Mouse (Mus musculus): ENCODE data around the gene Dab2ip. TPM values are rescaled to one million over a fixed set of nuclear protein-coding genes. Genes with fewer than 3 reads are reported as not detected.

Dab2ip gene
- total and polyA plus RNA-seq, 3 experiments, result 4.0 to 9.9 TPM; not detected in 1

DNA sequence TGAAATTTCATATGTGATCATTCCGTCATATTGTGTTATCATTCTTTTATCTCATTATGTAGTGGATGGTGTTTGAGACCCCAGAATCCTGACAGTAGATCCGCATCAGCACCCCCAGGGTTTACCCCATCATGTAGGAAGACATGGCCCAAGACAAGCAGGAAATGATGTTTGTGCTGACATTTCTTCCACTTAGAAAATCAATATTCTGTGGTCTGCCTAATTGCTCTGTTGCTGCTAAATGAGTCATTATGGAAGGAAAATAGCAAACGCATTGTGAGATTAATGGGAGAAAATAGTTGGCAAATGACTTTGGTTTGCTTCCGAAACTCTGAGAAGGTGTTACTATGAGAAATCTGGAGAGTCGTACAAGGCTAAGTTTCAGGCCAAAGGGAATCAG is 116.4 kb downstream of the Dab2ip start:
- H3K79me2 ChIP-seq (ENCODE audit: control insufficient read depth, insufficient read depth, low read length, poor library complexity), result no peaks in the 10 kb centered on the region
- H3K27me3 ChIP-seq (ENCODE audit: control insufficient read depth in 1 of 2, insufficient read depth in 2 of 2, low read length in 2 of 2), result peaks cover 3 to 12% of the 10 kb centered on the region in 2 experiments; a peak in 3 of 4 replicates
- H3K9me3 ChIP-seq (replicated peaks; ENCODE audit: insufficient read depth, low read length), result no peaks in the 10 kb centered on the region
- H3K27ac ChIP-seq (ENCODE audit: control insufficient read depth, low read depth, low read length), result no peak overlapping the region
- H3K4me1 ChIP-seq (ENCODE audit: control insufficient read depth in 1 of 2, insufficient read depth in 2 of 2, low read length in 2 of 2), result no peaks in the 10 kb centered on the region
- DNase-seq (ENCODE audit: low read depth, low spot score), result no peak
- H3K4me3 ChIP-seq (ENCODE audit: control insufficient read depth in 1 of 2, insufficient read depth in 1 of 2, low read depth in 2 of 2, low read length in 2 of 2), result no peak overlapping the region
- TF ChIP-seq E2F4 (IDR thresholded peaks at IDR 0.05; ENCODE audit: borderline replicate concordance, low read depth, low read length), result no peak
- no peak for TF ChIP-seq NRF1 (IDR thresholded peaks at IDR 0.05; ENCODE audit: insufficient read depth, low read depth, low read length, poor library complexity, severe bottlenecking)
- TF ChIP-seq TBP (IDR thresholded peaks at IDR 0.05; ENCODE audit: low read depth, low read length), result no peak
- TF ChIP-seq HCFC1 (IDR thresholded peaks at IDR 0.05; ENCODE audit: low read depth, low read length), result no peak
- no peak for TF ChIP-seq CTCF (IDR thresholded peaks at IDR 0.05 in 2 of 3, conservative IDR thresholded peaks at IDR 0.05 in 1 of 3; ENCODE audit: control insufficient read depth in 1 of 3, insufficient read depth in 1 of 3, low read depth in 2 of 3, low read length in 3 of 3, poor library complexity in 1 of 3, severe bottlenecking in 1 of 3)
- TF ChIP-seq POLR2A (IDR thresholded peaks at IDR 0.05; ENCODE audit: control insufficient read depth in 1 of 2, insufficient read depth in 1 of 2, low read depth in 1 of 2, low read length in 2 of 2, poor library complexity in 1 of 2), result no peak
- no peak for TF ChIP-seq RAD21 (IDR thresholded peaks at IDR 0.05; ENCODE audit: low read depth, low read length)
- no peak for TF ChIP-seq POLR2AphosphoS5 (IDR thresholded peaks at IDR 0.05; ENCODE audit: borderline replicate concordance, low read depth, low read length)
- no peak for TF ChIP-seq MEF2A (IDR thresholded peaks at IDR 0.05; ENCODE audit: extremely low read depth, insufficient replicate concordance, low read depth, low read length, poor library complexity, severe bottlenecking)
- no peak for TF ChIP-seq NELFE (IDR thresholded peaks at IDR 0.05; ENCODE audit: low read depth, low read length)
- TF ChIP-seq EP300 (IDR thresholded peaks at IDR 0.05; ENCODE audit: low read depth in 1 of 2, low read length in 2 of 2), result no peak
- TF ChIP-seq SMC3 (IDR thresholded peaks at IDR 0.05; ENCODE audit: low read depth, low read length), result no peak
- no peak for TF ChIP-seq USF1 (IDR thresholded peaks at IDR 0.05; ENCODE audit: low read depth, low read length)
- no peak for TF ChIP-seq KAT2A (conservative IDR thresholded peaks at IDR 0.05; ENCODE audit: low read depth, low read length)
- no peak for TF ChIP-seq ETS1 (IDR thresholded peaks at IDR 0.05; ENCODE audit: low read depth, low read length)
- TF ChIP-seq ZNF384 (IDR thresholded peaks at IDR 0.05; ENCODE audit: low read depth, low read length), result no peak
- no peak for TF ChIP-seq UBTF (IDR thresholded peaks at IDR 0.05; ENCODE audit: borderline replicate concordance, insufficient read depth, low read depth, low read length)
- no peak for TF ChIP-seq GATA1 (IDR thresholded peaks at IDR 0.05; ENCODE audit: low read depth, low read length)
- no peak overlapping the region for H3K9ac ChIP-seq (ENCODE audit: control insufficient read depth, low read depth, low read length, poor library complexity, severe bottlenecking)
- H3K36me3 ChIP-seq (ENCODE audit: control insufficient read depth in 1 of 2, insufficient read depth in 2 of 2, low read length in 2 of 2), result no peaks in the 10 kb centered on the region

DNA sequence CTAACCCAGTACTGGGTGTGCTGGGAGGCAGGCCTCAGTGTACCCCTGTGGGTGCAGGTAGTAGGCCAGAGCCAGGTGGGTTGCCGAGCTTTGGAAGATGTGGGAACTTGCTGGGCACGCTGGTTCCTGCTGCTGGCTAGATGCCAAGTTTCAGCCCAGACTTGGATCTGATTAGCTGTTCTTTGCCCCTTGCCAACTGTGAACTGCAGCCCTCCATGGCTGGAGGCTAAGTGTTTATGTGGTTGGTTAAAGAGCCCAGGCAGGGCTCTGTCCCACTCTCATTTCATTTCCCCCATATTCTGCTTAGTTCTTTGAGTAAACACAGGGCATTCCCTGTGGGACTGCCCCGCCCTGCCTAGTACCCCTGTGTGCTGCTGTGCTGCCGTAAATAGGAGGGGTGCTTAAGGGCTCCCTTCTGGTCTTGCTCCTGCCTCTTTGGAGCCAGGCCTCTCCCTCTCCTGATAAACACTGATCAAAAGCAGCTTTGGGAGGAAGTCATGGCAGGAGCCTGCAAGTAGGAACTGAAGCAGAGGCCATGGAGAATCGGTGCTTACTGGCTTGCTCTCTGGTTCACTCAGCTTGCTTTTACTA is 118.1 kb downstream of the Dab2ip start:
- Histone ChIP-seq H3K9me3 (replicated peaks; ENCODE audit: insufficient read depth, low read length) (no peaks in the 10 kb centered on the region), H3K36me3 (ENCODE audit: control insufficient read depth in 1 of 2, insufficient read depth in 2 of 2, low read length in 2 of 2) (0 out of 4 replicates have a peak, but pooled peaks cover 0 to 2% of the 10 kb centered on the region in 2 experiments), H3K4me3 (ENCODE audit: control insufficient read depth in 1 of 2, insufficient read depth in 1 of 2, low read depth in 2 of 2, low read length in 2 of 2) (no peak overlapping the region), H3K9ac (ENCODE audit: control insufficient read depth, low read depth, low read length, poor library complexity, severe bottlenecking) (no peak overlapping the region), H3K4me1 (ENCODE audit: control insufficient read depth in 1 of 2, insufficient read depth in 2 of 2, low read length in 2 of 2) (peaks cover 0 to 10% of the 10 kb centered on the region in 2 experiments; a peak in 2 of 4 replicates), H3K27ac (ENCODE audit: control insufficient read depth, low read depth, low read length) (no peak overlapping the region), H3K79me2 (ENCODE audit: control insufficient read depth, insufficient read depth, low read length, poor library complexity) (no peaks in the 10 kb centered on the region), H3K27me3 (ENCODE audit: control insufficient read depth in 1 of 2, insufficient read depth in 2 of 2, low read length in 2 of 2) (peaks cover 2 to 12% of the 10 kb centered on the region in 2 experiments; a peak in 3 of 4 replicates)
- no peak for TF ChIP-seq MAZ (IDR thresholded peaks at IDR 0.05; ENCODE audit: low read depth, low read length)
- no peak for TF ChIP-seq ZC3H11A (IDR thresholded peaks at IDR 0.05; ENCODE audit: low read depth, low read length)
- TF ChIP-seq CTCF (IDR thresholded peaks at IDR 0.05 in 2 of 3, conservative IDR thresholded peaks at IDR 0.05 in 1 of 3; ENCODE audit: control insufficient read depth in 1 of 3, insufficient read depth in 1 of 3, low read depth in 2 of 3, low read length in 3 of 3, poor library complexity in 1 of 3, severe bottlenecking in 1 of 3), result no peak
- no peak for TF ChIP-seq HCFC1 (IDR thresholded peaks at IDR 0.05; ENCODE audit: low read depth, low read length)
- no peak for TF ChIP-seq ZMIZ1 (IDR thresholded peaks at IDR 0.05; ENCODE audit: low read depth, low read length)
- no peak for TF ChIP-seq GABPA (IDR thresholded peaks at IDR 0.05; ENCODE audit: low read depth, low read length)
- TF ChIP-seq MXI1 (IDR thresholded peaks at IDR 0.05; ENCODE audit: low read depth, low read length), result no peak
- no peak for TF ChIP-seq BHLHE40 (IDR thresholded peaks at IDR 0.05; ENCODE audit: borderline replicate concordance, low read depth, low read length)
- TF ChIP-seq MAX (IDR thresholded peaks at IDR 0.05; ENCODE audit: low read length), result no peak
- no peak for TF ChIP-seq POLR2AphosphoS5 (IDR thresholded peaks at IDR 0.05; ENCODE audit: borderline replicate concordance, low read depth, low read length)
- no peak for TF ChIP-seq MAFK (IDR thresholded peaks at IDR 0.05; ENCODE audit: borderline replicate concordance, low read depth, low read length)
- DNase-seq (ENCODE audit: low read depth, low spot score), result no peak
